Mouse (Mus musculus) ES-E14 (cell line): ENCODE results near the gene Kank1. TPM values are rescaled to one million over a fixed set of nuclear protein-coding genes. Genes with fewer than 3 reads are reported as not detected.

Experiments
- DNase-seq: peaks from one replicate; pipeline ENCODE4 v3.0.0-alpha.2; 2013; ENCODE audit warnings: low read depth, low spot score
- H3K27ac ChIP-seq: 2 replicates; pipeline ENCODE4 v1.5.1; 2012; ENCODE audit warnings: low read depth, mild to moderate bottlenecking, low read length, moderate library complexity, mixed read lengths; ENCODE audit not compliant: poor library complexity, insufficient read depth, severe bottlenecking
- H3K36me3 ChIP-seq: 2 replicates; pipeline ENCODE4 v1.6.1; 2012; ENCODE audit warnings: mild to moderate bottlenecking, low read length, moderate library complexity, mixed read lengths; ENCODE audit not compliant: control insufficient read depth, poor library complexity, insufficient read depth, severe bottlenecking
- H3K4me1 ChIP-seq, 2 experiments: fragments of 150-350 bp in 1 of 2; sonication (generic) in 1 of 2; 2 replicates each; pipeline ENCODE4 v1.6.1; 2012; ENCODE audit warnings: low read length in 2 of 2, mild to moderate bottlenecking in 1 of 2, mixed read lengths in 1 of 2; ENCODE audit not compliant: control insufficient read depth in 2 of 2, insufficient read depth in 2 of 2, poor library complexity in 1 of 2
- H3K4me3 ChIP-seq, 2 experiments: fragments of 150-350 bp in 1 of 2; sonication (generic) in 1 of 2; 2 replicates each; pipeline ENCODE4 v1.5.1; 2012; ENCODE audit warnings: low read length in 2 of 2, low read depth in 1 of 2, mild to moderate bottlenecking in 1 of 2, mixed read lengths in 1 of 2; ENCODE audit not compliant: insufficient read depth in 1 of 2, poor library complexity in 1 of 2, severe bottlenecking in 1 of 2
- H3K9ac ChIP-seq: 2 replicates; pipeline ENCODE4 v1.6.1; 2012; ENCODE audit warnings: low read depth, mild to moderate bottlenecking, low read length, mixed read lengths; ENCODE audit not compliant: poor library complexity, insufficient read depth, severe bottlenecking
- H3K9me3 ChIP-seq: fragments of 150-350 bp; sonication (generic); 2 replicates; pipeline ENCODE4 v1.6.1; 2012; ENCODE audit warnings: low read depth, mild to moderate bottlenecking, low read length; ENCODE audit not compliant: control insufficient read depth, insufficient read depth
- CHD2 ChIP-seq: IDR thresholded peaks from 2 replicates; pipeline ENCODE4 v1.6.1; 2014; ENCODE audit warnings: mild to moderate bottlenecking, low read depth, low read length, inconsistent platforms
- HCFC1 ChIP-seq: IDR thresholded peaks from 2 replicates; pipeline ENCODE4 v1.6.1; 2012; ENCODE audit warnings: low read length, inconsistent platforms, borderline replicate concordance; ENCODE audit not compliant: insufficient read depth
- MAFK ChIP-seq: IDR thresholded peaks from 2 replicates; pipeline ENCODE4 v1.6.1; 2014; ENCODE audit warnings: mild to moderate bottlenecking, low read depth, low read length, inconsistent platforms; ENCODE audit not compliant: insufficient read depth
- ZC3H11A ChIP-seq: IDR thresholded peaks from 2 replicates; pipeline ENCODE4 v1.6.1; 2012; ENCODE audit warnings: low read depth, mild to moderate bottlenecking, inconsistent platforms, low read length, borderline replicate concordance
- ZNF384 ChIP-seq: IDR thresholded peaks from 2 replicates; pipeline ENCODE4 v1.6.1; 2012; ENCODE audit warnings: low read depth, low read length, inconsistent platforms
- in situ Hi-C, 2 experiments: fragments of 600-800 bp; cut with MboI; formaldehyde crosslinking; loops; one replicate each; pipeline ENCODE4 v1.15.1; 2025; ENCODE audit warnings: low sequenced_read_pairs in 2 of 2, inconsistent platforms in 1 of 2; ENCODE audit not compliant: unreplicated experiment in 2 of 2
- total RNA-seq: library from RNA; depleted of rRNA; stranded (reverse); fragments of 300-350 nt; gene quantifications from 2 replicates; pipeline ENCODE4 v1.2.3, GENCODE M21; 2012

The Kank1 gene
- total RNA-seq, 1 experiment = 9.8 TPM

GRCm38 (mm10) chr19:25247858-25248552 lies 11.2 kb downstream of the Kank1 start:
- no peaks in the 10 kb centered on the region for H3K36me3 ChIP-seq
- DNase-seq = no peak
- H3K9ac ChIP-seq = no peak overlapping the region
- TF ChIP-seq CHD2 (no peak), ZNF384 (no peak), ZC3H11A (no peak), MAFK (no peak), HCFC1 (no peak)
- H3K4me1 ChIP-seq = peaks cover 0 to 14% of the 10 kb centered on the region in 2 experiments; a peak in 3 of 4 replicates
- in situ Hi-C loops = no loop called here
- no peak overlapping the region for H3K27ac ChIP-seq
- H3K4me3 ChIP-seq = no peak overlapping the region
- H3K9me3 ChIP-seq = no peaks in the 10 kb centered on the region

GRCm38 (mm10) chr19:25249230-25249629 lies 12.5 kb downstream of the Kank1 start:
- in situ Hi-C loops = no loop called here
- no peak for DNase-seq
- Histone ChIP-seq H3K9me3 (no peaks in the 10 kb centered on the region), H3K27ac (no peak overlapping the region), H3K9ac (no peak overlapping the region), H3K36me3 (no peaks in the 10 kb centered on the region), H3K4me3 (no peak overlapping the region), H3K4me1 (peaks cover 0 to 10% of the 10 kb centered on the region in 2 experiments; a peak in 2 of 4 replicates)
- TF ChIP-seq ZNF384 (0 out of 2 replicates have a peak, but pooled peaks have one; percentile 15), MAFK (no peak), CHD2 (no peak), ZC3H11A (no peak), HCFC1 (no peak)

GRCm38 (mm10) chr19:25251610-25252140 lies 14.9 kb downstream of the Kank1 start:
- peaks cover 0 to 3% of the 10 kb centered on the region in 2 experiments; a peak in 2 of 4 replicates for H3K4me1 ChIP-seq
- DNase-seq = no peak
- in situ Hi-C loops = no loop called here
- no peak overlapping the region for H3K4me3 ChIP-seq
- H3K9ac ChIP-seq = no peak overlapping the region
- H3K27ac ChIP-seq = no peak overlapping the region
- H3K9me3 ChIP-seq = no peaks in the 10 kb centered on the region
- TF ChIP-seq CHD2 (no peak), MAFK (no peak), HCFC1 (no peak), ZC3H11A (no peak), ZNF384 (no peak)
- H3K36me3 ChIP-seq = no peaks in the 10 kb centered on the region

- H3K9ac ChIP-seq = no peak overlapping the region
- peaks cover 0 to 3% of the 10 kb centered on the region in 2 experiments; a peak in 2 of 4 replicates for H3K4me1 ChIP-seq
- TF ChIP-seq MAFK (no peak), ZNF384 (no peak), CHD2 (no peak), HCFC1 (no peak)
- H3K4me3 ChIP-seq = no peak overlapping the region
- no peaks in the 10 kb centered on the region for H3K9me3 ChIP-seq
- H3K27ac ChIP-seq = no peak overlapping the region
- in situ Hi-C loops = no loop called here
- H3K36me3 ChIP-seq = no peaks in the 10 kb centered on the region
- DNase-seq = no peak
Observed at GRCm38 (mm10) chr19:25253198-25253597, 16.4 kb downstream of the Kank1 start.
